Mouse (Mus musculus): ENCODE measurements at regions not wholly inside any gene's neighbourhood (a gene's known extent, or its start where the extent isn't known, plus 50 kb on each side); places are given as distances from the start of the nearest gene placed in this dataset.

DNA sequence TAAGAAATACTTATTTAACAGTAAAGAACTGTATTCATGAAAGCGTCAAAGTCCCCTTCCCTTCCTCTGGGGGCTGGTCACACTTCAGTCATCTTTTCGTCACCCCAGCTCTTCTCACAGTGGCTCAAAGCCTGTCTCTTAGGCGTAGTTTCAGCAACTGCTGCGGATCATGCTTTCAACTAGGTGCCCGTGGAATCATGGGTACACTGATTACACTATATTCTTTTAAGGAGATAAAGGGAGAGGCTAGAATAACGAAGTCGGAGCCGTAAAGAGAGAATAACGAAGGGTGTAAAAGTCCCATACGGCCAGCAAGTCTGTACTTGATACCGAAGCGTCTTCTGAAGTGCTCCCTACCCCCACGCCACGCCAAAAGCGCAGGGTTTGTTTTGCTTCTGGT lies 368.7 kb downstream of the Etnk1 start:
- DNase-seq (ENCODE audit: low spot score in 2 of 2): peak; percentile 33 to 35

DNA sequence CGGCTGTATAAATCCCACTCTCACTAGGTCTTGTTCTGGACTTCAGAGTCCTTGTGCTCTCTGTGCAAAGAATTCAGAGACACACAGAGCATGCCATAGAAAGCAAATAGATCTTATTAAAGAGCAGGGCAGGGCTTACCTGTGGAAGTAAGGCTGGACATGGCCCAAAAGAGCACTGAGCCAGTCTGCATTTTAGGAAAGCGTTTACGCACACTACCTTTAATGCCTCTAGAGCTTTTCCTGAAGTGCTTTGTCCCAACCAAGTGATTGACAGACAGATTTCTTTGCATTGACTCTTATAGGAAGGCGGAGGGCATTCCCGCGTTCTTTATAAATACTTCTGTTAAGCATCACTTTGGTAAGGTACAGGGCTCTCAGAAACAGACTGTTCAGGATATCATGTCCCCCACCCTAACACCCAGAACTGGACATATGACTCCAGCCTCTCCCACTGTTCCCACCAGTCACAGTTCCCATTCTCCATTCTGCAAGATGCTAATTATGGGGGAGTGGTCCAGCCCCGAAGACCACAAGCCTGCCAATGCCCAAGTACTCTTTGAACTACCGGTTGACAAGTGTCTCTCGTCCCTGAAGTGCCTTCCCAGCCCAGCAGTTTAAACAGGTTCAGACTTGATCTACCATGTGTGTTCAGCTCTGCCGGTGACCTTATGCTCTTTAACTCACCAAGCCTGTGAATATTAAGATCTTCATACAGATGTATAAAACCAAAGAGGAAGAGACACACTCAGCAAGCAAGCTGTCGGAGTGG lies 369.7 kb downstream of the Etnk1 start:
- DNase-seq (ENCODE audit: low spot score in 2 of 2): no peak

GRCm38 (mm10) chr6:143547406-143547903 lies 380.4 kb downstream of the Etnk1 start:
- DNase-seq (ENCODE audit: low spot score in 2 of 2): no peak

- DNase-seq (ENCODE audit: low spot score in 2 of 2): peak; percentile 34 to 61
Observed at GRCm38 (mm10) chr6:143554946-143555345, 387.9 kb downstream of the Etnk1 start.

- no peak for DNase-seq (ENCODE audit: low spot score in 2 of 2)
Observed at GRCm38 (mm10) chr6:143558046-143558884, 391.2 kb downstream of the Etnk1 start.

DNA sequence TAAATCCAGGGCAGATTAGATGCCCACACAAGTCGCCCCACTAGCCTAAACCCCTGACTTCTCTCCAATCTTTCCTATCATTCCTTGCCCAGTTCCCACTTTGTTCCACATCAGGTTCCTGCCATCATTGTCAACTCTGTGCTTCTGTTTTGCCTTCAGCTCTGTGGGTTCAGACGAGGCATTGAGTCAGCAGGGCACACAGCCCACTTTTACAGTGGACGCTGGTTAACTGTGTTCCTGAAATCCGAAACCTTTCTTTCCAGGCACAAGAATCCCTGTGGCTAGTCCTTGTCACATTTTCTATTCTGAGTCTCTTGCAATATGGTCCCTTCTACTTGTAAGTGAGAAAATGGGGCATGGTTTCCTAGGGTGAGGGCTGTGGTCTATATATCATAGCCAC lies 392.3 kb downstream of the Etnk1 start:
- no peak for DNase-seq (ENCODE audit: low spot score in 2 of 2)

- no peak for DNase-seq (ENCODE audit: low spot score in 2 of 2)
Observed at GRCm38 (mm10) chr6:143561316-143562088, 394.5 kb downstream of the Etnk1 start.

GRCm38 (mm10) chr6:143571356-143572115 lies 404.5 kb downstream of the Etnk1 start:
- DNase-seq (ENCODE audit: low spot score in 2 of 2): no peak

- no peak for DNase-seq (ENCODE audit: low spot score in 2 of 2)
Observed at GRCm38 (mm10) chr6:143579223-143579622, 412.2 kb downstream of the Etnk1 start.

- no peak for DNase-seq (ENCODE audit: low spot score in 2 of 2)
Observed at GRCm38 (mm10) chr6:143589666-143590065, 422.6 kb downstream of the Etnk1 start.

GRCm38 (mm10) chr6:143590231-143590630 lies 423.2 kb downstream of the Etnk1 start:
- no peak for DNase-seq (ENCODE audit: low spot score in 2 of 2)

- no peak for DNase-seq (ENCODE audit: low spot score in 2 of 2)
Observed at GRCm38 (mm10) chr6:143592490-143592889, 425.5 kb downstream of the Etnk1 start.

- no peak for DNase-seq (ENCODE audit: low spot score in 2 of 2)
Observed at GRCm38 (mm10) chr6:143595486-143595885, 428.5 kb downstream of the Etnk1 start.

- no peak for DNase-seq (ENCODE audit: low spot score in 2 of 2)
Observed at GRCm38 (mm10) chr6:143597414-143597813, 430.4 kb downstream of the Etnk1 start.

DNA sequence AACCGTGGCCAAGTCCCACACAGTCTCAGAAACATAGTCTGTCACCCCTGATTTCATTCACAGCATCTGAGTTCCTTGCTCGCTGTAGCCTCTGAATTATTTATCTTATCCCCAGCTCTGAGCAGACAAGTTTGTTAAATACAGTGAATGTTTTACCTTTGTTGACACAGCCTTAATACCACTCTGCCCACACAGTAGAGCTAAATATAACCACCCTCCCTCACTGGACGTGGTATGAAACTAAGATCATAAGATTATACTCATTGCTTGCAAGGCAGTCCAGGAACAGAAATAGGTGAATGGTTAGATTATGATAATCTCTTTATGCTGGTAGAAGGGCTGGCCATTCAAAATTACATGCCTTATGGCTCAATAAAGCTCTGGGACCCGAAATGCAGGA lies 431.9 kb downstream of the Etnk1 start:
- no peak for DNase-seq (ENCODE audit: low spot score in 2 of 2)

DNA sequence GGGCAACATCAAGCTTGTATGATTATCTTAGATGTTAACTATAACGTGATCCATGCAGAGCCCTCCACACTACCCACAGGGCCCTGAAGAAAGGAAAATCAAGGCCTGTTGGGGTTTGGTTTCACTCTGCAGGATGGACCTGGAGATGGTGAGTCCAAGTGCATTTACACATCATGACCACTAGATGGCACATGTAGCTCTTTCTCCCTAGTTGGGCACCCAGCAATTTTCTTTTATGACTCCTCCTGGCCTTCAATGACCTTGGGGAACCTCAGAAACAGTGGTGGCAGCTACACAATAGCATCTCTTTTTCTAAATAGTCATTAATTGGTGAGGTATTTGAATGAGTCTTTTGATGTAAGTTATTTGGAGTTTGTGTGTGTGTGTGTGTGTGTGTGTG lies 442.1 kb downstream of the Etnk1 start:
- DNase-seq (ENCODE audit: low spot score in 2 of 2): peak in 1 of 2 experiments; percentile 13

- DNase-seq (ENCODE audit: low spot score in 2 of 2): no peak
Observed at GRCm38 (mm10) chr6:143612966-143613365, 445.9 kb downstream of the Etnk1 start.

- no peak for DNase-seq (ENCODE audit: low spot score in 2 of 2)
Observed at GRCm38 (mm10) chr6:143614431-143614987, 447.5 kb downstream of the Etnk1 start.

- no peak for DNase-seq (ENCODE audit: low spot score in 2 of 2)
Observed at GRCm38 (mm10) chr6:143615361-143615760, 448.3 kb downstream of the Etnk1 start.

- no peak for DNase-seq (ENCODE audit: low spot score in 2 of 2)
Observed at GRCm38 (mm10) chr6:143616386-143616785, 449.4 kb downstream of the Etnk1 start.

- DNase-seq (ENCODE audit: low spot score in 2 of 2): no peak
Observed at GRCm38 (mm10) chr6:143618558-143618957, 451.5 kb downstream of the Etnk1 start.

Measured in frontal cortex, postnatal 36 days (tissue).